Mouse (Mus musculus): ENCODE measurements around the gene Abcg4. TPM values are rescaled to one million over a fixed set of nuclear protein-coding genes. Genes with fewer than 3 reads are reported as not detected.
A peak's percentile ranks its signal among the peaks of the same experiment; 100 is the strongest.

Abcg4 gene
- polyA plus RNA-seq, 1 experiment: 0.21 TPM

GRCm38 (mm10) chr9:44254508-44255135 lies 33.8 kb downstream of the Abcg4 start:
- no peaks in the 10 kb centered on the region for H3K27me3 ChIP-seq (ENCODE audit: control insufficient read depth, insufficient read depth, insufficient read length)
- no peaks in the 10 kb centered on the region for H3K36me3 ChIP-seq (ENCODE audit: control insufficient read depth, insufficient read depth)
- TF ChIP-seq MYOG (IDR thresholded peaks at IDR 0.05; ENCODE audit: control insufficient read depth, extremely low read depth, insufficient read length) (no peak), CEBPB (IDR thresholded peaks at IDR 0.05; ENCODE audit: low read depth) (no peak), MAX (IDR thresholded peaks at IDR 0.05) (no peak), MYOD1 (IDR thresholded peaks at IDR 0.05; ENCODE audit: control insufficient read depth, insufficient read length, low read depth) (no peak)

DNA sequence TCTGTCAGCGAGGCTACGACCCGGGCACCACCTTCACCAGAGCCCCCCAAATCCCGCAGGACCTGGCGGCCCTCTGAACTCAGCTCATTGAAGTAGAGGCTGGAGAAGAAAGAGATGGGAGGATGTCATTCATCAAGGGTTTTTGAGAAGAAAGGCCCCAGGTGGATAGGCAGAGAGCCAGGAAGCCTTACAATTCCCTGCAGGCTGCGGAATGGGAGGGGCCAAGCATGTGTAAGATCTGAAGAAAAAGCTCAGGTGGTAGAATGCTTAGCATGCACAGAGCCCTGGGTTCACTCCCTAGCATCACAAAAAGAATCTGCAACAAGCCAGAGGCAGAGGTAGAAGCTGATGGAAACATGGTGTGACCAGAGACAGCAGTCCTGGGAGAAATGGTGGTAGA lies 35.0 kb downstream of the Abcg4 start:
- H3K27me3 ChIP-seq (ENCODE audit: control insufficient read depth, insufficient read depth, insufficient read length): no peaks in the 10 kb centered on the region
- no peak overlapping the region for H3K4me3 ChIP-seq (ENCODE audit: insufficient read depth, poor library complexity, severe bottlenecking)
- no peaks in the 10 kb centered on the region for H3K79me3 ChIP-seq (ENCODE audit: low read depth)
- TF ChIP-seq CEBPB (IDR thresholded peaks at IDR 0.05; ENCODE audit: low read depth) (no peak), MYOD1 (IDR thresholded peaks at IDR 0.05; ENCODE audit: control insufficient read depth, insufficient read length, low read depth) (no peak), FOSL1 (IDR thresholded peaks at IDR 0.05; ENCODE audit: insufficient read depth, low read length, poor library complexity, severe bottlenecking) (no peak), USF1 (IDR thresholded peaks at IDR 0.05; ENCODE audit: low read depth) (no peak), MAX (IDR thresholded peaks at IDR 0.05) (no peak), MYOG (IDR thresholded peaks at IDR 0.05; ENCODE audit: control insufficient read depth, extremely low read depth, insufficient read length) (no peak), CTCF (IDR thresholded peaks at IDR 0.05; ENCODE audit: control insufficient read depth, insufficient read depth, insufficient read length) (no peak)
- H3ac ChIP-seq (ENCODE audit: control insufficient read depth, insufficient read length, low read depth): no peak overlapping the region
- H3K79me2 ChIP-seq (ENCODE audit: control insufficient read depth, insufficient read depth): no peaks in the 10 kb centered on the region
- no peaks in the 10 kb centered on the region for H3K36me3 ChIP-seq (ENCODE audit: control insufficient read depth, insufficient read depth)

More at GRCm38 (mm10) chr9:44254508-44255135, 33.8 kb downstream of the Abcg4 start:
- Histone ChIP-seq H3K79me3 (ENCODE audit: low read depth) (no peaks in the 10 kb centered on the region), H3ac (ENCODE audit: control insufficient read depth, insufficient read length, low read depth) (no peak overlapping the region), H3K79me2 (ENCODE audit: control insufficient read depth, insufficient read depth) (no peaks in the 10 kb centered on the region), H3K4me3 (ENCODE audit: insufficient read depth, poor library complexity, severe bottlenecking) (no peak overlapping the region)

GRCm38 (mm10) chr9:44251314-44251713 lies 37.1 kb downstream of the Abcg4 start, which contains the start of gene Pdzd3:
Gene Pdzd3 (minus strand): TSS chr9:44251471.
- H3ac ChIP-seq (ENCODE audit: control insufficient read depth, insufficient read length, low read depth): no peak within 1 kb of the TSS
- no peaks in the 10 kb centered on the region for H3K79me2 ChIP-seq (ENCODE audit: control insufficient read depth, insufficient read depth)
- no peak within 1 kb of the TSS for H3K4me3 ChIP-seq (ENCODE audit: insufficient read depth, poor library complexity, severe bottlenecking)
- H3K36me3 ChIP-seq (ENCODE audit: control insufficient read depth, insufficient read depth): no peaks in the 10 kb centered on the region
- H3K27me3 ChIP-seq (ENCODE audit: control insufficient read depth, insufficient read depth, insufficient read length): peaks cover 7% of the 10 kb centered on the region
- TF ChIP-seq CTCF (IDR thresholded peaks at IDR 0.05; ENCODE audit: control insufficient read depth, insufficient read depth, insufficient read length): no peak
- no peak for TF ChIP-seq MYOG (IDR thresholded peaks at IDR 0.05; ENCODE audit: control insufficient read depth, extremely low read depth, insufficient read length)
- no peak for TF ChIP-seq MAX (IDR thresholded peaks at IDR 0.05)
- no peak for TF ChIP-seq USF1 (IDR thresholded peaks at IDR 0.05; ENCODE audit: low read depth)
- no peak for TF ChIP-seq MYOD1 (IDR thresholded peaks at IDR 0.05; ENCODE audit: control insufficient read depth, insufficient read length, low read depth)
- no peak for TF ChIP-seq CEBPB (IDR thresholded peaks at IDR 0.05; ENCODE audit: low read depth)
- no peak for TF ChIP-seq FOSL1 (IDR thresholded peaks at IDR 0.05; ENCODE audit: insufficient read depth, low read length, poor library complexity, severe bottlenecking)
- H3K79me3 ChIP-seq (ENCODE audit: low read depth): no peaks in the 10 kb centered on the region

DNA sequence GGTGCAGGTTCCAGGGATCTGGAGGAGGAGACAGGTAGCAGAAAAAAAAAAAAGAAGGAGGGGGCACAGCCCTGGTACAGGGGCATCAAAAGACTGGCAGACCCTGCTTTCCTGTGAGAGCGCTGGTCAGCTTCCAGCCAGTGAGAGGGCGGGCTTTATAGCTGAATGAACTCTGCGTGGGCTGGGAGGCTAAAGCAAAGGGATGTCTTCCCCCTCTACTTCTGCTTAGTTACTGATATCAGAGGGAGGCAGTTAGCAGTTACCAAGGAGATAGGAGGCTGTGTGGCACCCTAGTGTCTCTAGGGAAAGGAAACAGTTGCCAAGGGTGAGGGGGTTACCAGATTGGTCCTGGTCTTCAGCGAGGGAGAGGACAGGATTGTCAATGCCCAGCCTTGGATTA lies 38.0 kb downstream of the Abcg4 start:
- H3ac ChIP-seq (ENCODE audit: control insufficient read depth, insufficient read length, low read depth): no peak overlapping the region
- no peak overlapping the region for H3K4me3 ChIP-seq (ENCODE audit: insufficient read depth, poor library complexity, severe bottlenecking)
- no peaks in the 10 kb centered on the region for H3K79me3 ChIP-seq (ENCODE audit: low read depth)
- no peaks in the 10 kb centered on the region for H3K79me2 ChIP-seq (ENCODE audit: control insufficient read depth, insufficient read depth)
- H3K36me3 ChIP-seq (ENCODE audit: control insufficient read depth, insufficient read depth): no peaks in the 10 kb centered on the region
- peaks cover 7% of the 10 kb centered on the region for H3K27me3 ChIP-seq (ENCODE audit: control insufficient read depth, insufficient read depth, insufficient read length)
- TF ChIP-seq MYOD1 (IDR thresholded peaks at IDR 0.05; ENCODE audit: control insufficient read depth, insufficient read length, low read depth) (no peak), CTCF (IDR thresholded peaks at IDR 0.05; ENCODE audit: control insufficient read depth, insufficient read depth, insufficient read length) (no peak), FOSL1 (IDR thresholded peaks at IDR 0.05; ENCODE audit: insufficient read depth, low read length, poor library complexity, severe bottlenecking) (no peak), USF1 (IDR thresholded peaks at IDR 0.05; ENCODE audit: low read depth) (no peak), CEBPB (IDR thresholded peaks at IDR 0.05; ENCODE audit: low read depth) (no peak), MAX (IDR thresholded peaks at IDR 0.05) (no peak), MYOG (IDR thresholded peaks at IDR 0.05; ENCODE audit: control insufficient read depth, extremely low read depth, insufficient read length) (no peak)

DNA sequence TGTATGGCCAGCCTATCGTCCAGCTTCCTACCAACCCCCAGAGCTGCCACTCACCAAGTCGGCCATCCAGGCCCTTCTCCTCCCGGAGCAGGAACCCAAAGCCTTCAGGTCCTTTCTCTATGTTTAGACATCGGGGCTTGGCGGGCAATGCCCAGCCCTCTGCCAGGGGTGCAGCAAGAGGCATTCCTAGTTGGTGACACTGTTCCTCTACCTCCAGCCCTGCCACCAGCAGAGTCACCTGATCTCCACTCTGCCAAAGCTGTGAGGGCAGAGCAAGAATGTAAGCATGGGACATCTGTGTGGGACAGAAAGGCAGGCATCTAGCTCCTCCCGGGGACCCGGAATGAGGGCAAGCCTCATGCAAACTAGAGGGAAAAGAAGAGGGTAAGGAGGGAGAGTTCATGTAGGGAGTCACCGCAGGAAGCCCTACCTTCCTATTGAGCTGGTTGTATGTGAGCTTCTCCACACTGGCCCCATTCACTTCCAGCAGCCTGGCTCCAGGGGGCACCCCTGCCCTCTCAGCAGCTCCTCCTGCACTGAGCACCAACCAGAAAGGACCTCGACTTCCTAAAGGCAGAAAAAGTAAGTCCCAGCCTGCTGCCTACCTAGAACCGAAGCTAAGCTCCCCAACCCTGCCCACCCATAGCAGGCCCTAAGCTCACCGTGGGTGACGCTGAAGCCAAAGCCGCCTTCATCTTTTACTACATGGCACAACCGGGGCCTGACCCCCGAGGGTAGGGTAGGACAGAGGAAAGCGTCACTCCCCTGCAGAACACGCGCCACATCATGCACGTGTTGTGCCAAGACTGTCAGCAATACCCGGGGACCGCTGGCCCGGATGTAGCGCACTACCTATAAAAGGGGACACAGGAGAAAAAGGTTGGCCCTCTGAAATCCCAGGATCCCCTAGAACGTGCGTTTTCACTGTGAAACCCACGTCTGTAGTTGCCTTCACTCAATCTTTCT lies 39.0 kb downstream of the Abcg4 start:
- H3K4me3 ChIP-seq (ENCODE audit: insufficient read depth, poor library complexity, severe bottlenecking): no peak overlapping the region
- H3K79me2 ChIP-seq (ENCODE audit: control insufficient read depth, insufficient read depth): no peaks in the 10 kb centered on the region
- TF ChIP-seq MYOG (IDR thresholded peaks at IDR 0.05; ENCODE audit: control insufficient read depth, extremely low read depth, insufficient read length): no peak
- no peak for TF ChIP-seq CEBPB (IDR thresholded peaks at IDR 0.05; ENCODE audit: low read depth)
- TF ChIP-seq FOSL1 (IDR thresholded peaks at IDR 0.05; ENCODE audit: insufficient read depth, low read length, poor library complexity, severe bottlenecking): no peak
- TF ChIP-seq CTCF (IDR thresholded peaks at IDR 0.05; ENCODE audit: control insufficient read depth, insufficient read depth, insufficient read length): peak; percentile 48
- no peaks in the 10 kb centered on the region for H3K79me3 ChIP-seq (ENCODE audit: low read depth)
- H3K27me3 ChIP-seq (ENCODE audit: control insufficient read depth, insufficient read depth, insufficient read length): peaks cover 7% of the 10 kb centered on the region
- no peak overlapping the region for H3ac ChIP-seq (ENCODE audit: control insufficient read depth, insufficient read length, low read depth)
- H3K36me3 ChIP-seq (ENCODE audit: control insufficient read depth, insufficient read depth): no peaks in the 10 kb centered on the region
